Mouse (Mus musculus) CH12.LX (cell line): ENCODE data around the gene Akr1b8.

ENCODE experiments used
- CHD1 ChIP-seq: IDR thresholded peaks from 2 replicates; pipeline ENCODE4 v1.6.1; 2012; ENCODE audit warnings: low read depth, low read length, improper control_type of control experiment, inconsistent platforms
- CTCF ChIP-seq, 2 experiments: IDR thresholded peaks in 1 of 2; conservative IDR thresholded peaks in 1 of 2; 2 replicates each; pipeline ENCODE4 v1.5.1; 2011 to 2012; ENCODE audit warnings: low read depth in 2 of 2, low read length in 2 of 2, improper control_type of control experiment in 1 of 2, inconsistent platforms in 1 of 2, mild to moderate bottlenecking in 1 of 2, moderate library complexity in 1 of 2
- E2F4 ChIP-seq: IDR thresholded peaks from 2 replicates; pipeline ENCODE4 v1.6.1; 2011; ENCODE audit warnings: low read depth, low read length, improper control_type of control experiment; ENCODE audit not compliant: insufficient replicate concordance
- ELF1 ChIP-seq: IDR thresholded peaks from 2 replicates; pipeline ENCODE4 v1.6.1; 2014; ENCODE audit warnings: low read depth, mild to moderate bottlenecking, inconsistent platforms, low read length, improper control_type of control experiment
- EP300 ChIP-seq: IDR thresholded peaks from 2 replicates; pipeline ENCODE4 v1.6.1; 2011; ENCODE audit warnings: low read length, improper control_type of control experiment
- MAX ChIP-seq: IDR thresholded peaks from 2 replicates; pipeline ENCODE4 v1.6.1; 2011; ENCODE audit warnings: low read length, improper control_type of control experiment
- POLR2A ChIP-seq: IDR thresholded peaks from 2 replicates; pipeline ENCODE4 v1.6.1; 2011; ENCODE audit warnings: low read depth, mild to moderate bottlenecking, improper control_type of control experiment, low read length
- RAD21 ChIP-seq: IDR thresholded peaks from 2 replicates; pipeline ENCODE4 v1.6.1; 2011; ENCODE audit warnings: low read depth, mild to moderate bottlenecking, low read length, improper control_type of control experiment, moderate library complexity
- SIN3A ChIP-seq: IDR thresholded peaks from 2 replicates; pipeline ENCODE4 v1.6.1; 2012; ENCODE audit warnings: low read length, improper control_type of control experiment, inconsistent platforms
- ZC3H11A ChIP-seq: IDR thresholded peaks from 2 replicates; pipeline ENCODE4 v1.6.1; 2012; ENCODE audit warnings: low read depth, mild to moderate bottlenecking, inconsistent platforms, low read length, improper control_type of control experiment
- ZNF384 ChIP-seq: IDR thresholded peaks from 2 replicates; pipeline ENCODE4 v1.6.1; 2012; ENCODE audit warnings: low read depth, low read length, improper control_type of control experiment, inconsistent platforms

GRCm38 (mm10) chr6:34343426-34343825 lies 10.5 kb upstream of the Akr1b8 start:
- TF ChIP-seq POLR2A (no peak), ZC3H11A (no peak), EP300 (no peak), MAX (no peak), ZNF384 (no peak), SIN3A (no peak), RAD21 (no peak), ELF1 (no peak), E2F4 (no peak), CHD1 (no peak), CTCF (conservative IDR thresholded peaks at IDR 0.05 in 1 of 2, IDR thresholded peaks at IDR 0.05 in 1 of 2; ENCODE audit: low read depth in 2 of 2, low read length in 2 of 2) (no peak)
